Mouse (Mus musculus) intestine, embryonic 15.5 days (tissue): Measurements from ENCODE around the gene Tbccd1. TPM values are rescaled to one million over a fixed set of nuclear protein-coding genes. Genes with fewer than 3 reads are reported as not detected.

Experiments used
- ATAC-seq: fragments of 200-750 bp; cut with Nextera tagmentation; 2 replicates; pipeline ENCODE4 v1.8.0; 2017; ENCODE audit warnings: moderate TSS enrichment, moderate library complexity
- H3K27ac ChIP-seq: fragments of 300-500 bp; sonication (generic); 2 replicates; pipeline ENCODE4 v1.5.1; 2015; ENCODE audit warnings: mild to moderate bottlenecking, inconsistent platforms
- H3K27me3 ChIP-seq: fragments of 300-500 bp; sonication (generic); replicated peaks from 2 replicates; pipeline ENCODE4 v1.6.1; 2015; ENCODE audit warnings: inconsistent platforms
- H3K36me3 ChIP-seq: fragments of 300-500 bp; sonication (generic); 2 replicates; pipeline ENCODE4 v1.6.1; 2015; ENCODE audit warnings: inconsistent platforms
- H3K4me1 ChIP-seq: fragments of 300-500 bp; sonication (generic); replicated peaks from 2 replicates; pipeline ENCODE4 v1.6.1; 2015; ENCODE audit warnings: inconsistent platforms
- H3K4me2 ChIP-seq: fragments of 300-500 bp; sonication (generic); replicated peaks from 2 replicates; pipeline ENCODE4 v1.6.1; 2015; ENCODE audit warnings: mild to moderate bottlenecking, inconsistent platforms
- H3K4me3 ChIP-seq: fragments of 300-500 bp; sonication (generic); replicated peaks from 2 replicates; pipeline ENCODE4 v1.5.1; 2015; ENCODE audit warnings: inconsistent platforms
- H3K9ac ChIP-seq: fragments of 300-500 bp; sonication (generic); 2 replicates; pipeline ENCODE4 v1.6.1; 2015; ENCODE audit warnings: inconsistent platforms
- H3K9me3 ChIP-seq: fragments of 300-500 bp; sonication (generic); 2 replicates; pipeline ENCODE4 v1.6.1; 2016; ENCODE audit warnings: inconsistent platforms
- WGBS: fragments of 180-500 bp; shearing (Covaris S2); methylation state at CpG from one replicate; pipeline ENCODE4 v1.1.7; 2015; 5-methylcytosine and 5-hydroxymethylcytosine counted together
- polyA plus RNA-seq: library from polyadenylated mRNA; unstranded; fragments of >200 nt; fragmentation: Nextera tagmentation; extraction: Ambion mirVana; gene quantifications from 2 replicates; pipeline ENCODE4 v1.2.1, GENCODE M21; 2015

Tbccd1 gene
- polyA plus RNA-seq, 1 experiment from 2014 or later, result 26.2 TPM

GRCm38 (mm10) chr16:22765531-22765930, 91.9 kb downstream of the Tbccd1 start:
- Histone ChIP-seq H3K36me3 (no peaks in the 10 kb centered on the region), H3K4me2 (no peak overlapping the region), H3K27me3 (no peaks in the 10 kb centered on the region), H3K4me3 (no peak overlapping the region), H3K27ac (no peak overlapping the region), H3K9ac (no peak overlapping the region), H3K4me1 (no peaks in the 10 kb centered on the region), H3K9me3 (no peaks in the 10 kb centered on the region)
- no peak for ATAC-seq
- WGBS, result 92% methylated on average over 7 of the region's 7 CpGs

Other genes starting within 250 kb of the Tbccd1 start
- gene Dgkg, start 200.4 kb downstream of the Tbccd1 start, polyA plus RNA-seq, result 3.8 and 4.4 TPM in 2 replicates
- gene Crygs, start 46.1 kb downstream of the Tbccd1 start, polyA plus RNA-seq, result not detected in 2 replicates
- 120 and 125 TPM in 2 replicates for gene Dnajb11, start 176 bp upstream of the Tbccd1 start, polyA plus RNA-seq
- 19.7 and 39.1 TPM in 2 replicates for gene Ahsg, start 33.6 kb upstream of the Tbccd1 start, polyA plus RNA-seq
- 0.13 TPM in 1 of 2 replicates, not detected in the other for gene Fetub, start 60.7 kb upstream of the Tbccd1 start, polyA plus RNA-seq
- gene Hrg, start 93.4 kb upstream of the Tbccd1 start, polyA plus RNA-seq, result not detected in 2 replicates
- gene Kng2, start 171.8 kb upstream of the Tbccd1 start, polyA plus RNA-seq, result 0.69 and 1.1 TPM in 2 replicates
- gene Kng1, start 200.2 kb upstream of the Tbccd1 start, polyA plus RNA-seq, result 6.6 and 10.9 TPM in 2 replicates
- 204 and 222 TPM in 2 replicates for gene Eif4a2, start 249.8 kb upstream of the Tbccd1 start, polyA plus RNA-seq